Mouse (Mus musculus): ENCODE measurements around the gene Klf2. TPM values are rescaled to one million over a fixed set of nuclear protein-coding genes. Genes with fewer than 3 reads are reported as not detected.
A peak's percentile ranks its signal among the peaks of the same experiment; 100 is the strongest.

Klf2 gene
- 10 to 100 TPM; 20.1 to 22.2 TPM for total RNA-seq (2021)
- long read RNA-seq, transcript Klf2-201 (3 exons, 1,847 nt), result major isoform, 20 of 21 reads
- long read RNA-seq, partial matches to known transcripts, result 1 of 21 reads
- long read RNA-seq, other reads (novel, unspliced or antisense), result 0 of 21 reads

DNA sequence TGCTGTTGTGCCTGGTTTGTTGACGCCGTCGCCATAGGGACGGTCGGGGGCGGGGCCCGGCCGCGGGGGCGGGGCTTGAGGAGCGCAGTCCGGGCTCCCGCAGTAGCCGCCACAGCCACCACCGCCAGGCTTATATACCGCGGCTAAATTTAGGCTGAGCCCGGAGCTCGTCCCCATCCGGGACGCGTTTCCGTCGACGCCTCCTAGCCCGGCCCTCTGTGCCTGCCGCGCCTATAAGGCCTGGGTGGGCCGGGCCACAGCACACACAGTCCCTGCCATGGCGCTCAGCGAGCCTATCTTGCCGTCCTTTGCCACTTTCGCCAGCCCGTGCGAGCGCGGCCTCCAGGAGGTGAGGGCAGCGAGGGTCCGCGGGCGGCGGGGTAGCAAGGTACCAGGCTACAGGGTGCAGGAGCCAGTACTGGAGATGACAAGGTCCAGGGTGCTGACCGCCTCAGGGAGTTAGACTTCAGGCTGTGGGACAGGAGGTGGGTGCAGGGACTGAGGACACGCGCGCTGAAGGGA, at the start of gene Klf2:
Gene Klf2, plus strand, starts transcription at position 233 of the 522 bp plus-strand sequence.
- DNase-seq (ENCODE audit: low spot score in 2 of 2), result peak; percentile 78 to 88

DNA sequence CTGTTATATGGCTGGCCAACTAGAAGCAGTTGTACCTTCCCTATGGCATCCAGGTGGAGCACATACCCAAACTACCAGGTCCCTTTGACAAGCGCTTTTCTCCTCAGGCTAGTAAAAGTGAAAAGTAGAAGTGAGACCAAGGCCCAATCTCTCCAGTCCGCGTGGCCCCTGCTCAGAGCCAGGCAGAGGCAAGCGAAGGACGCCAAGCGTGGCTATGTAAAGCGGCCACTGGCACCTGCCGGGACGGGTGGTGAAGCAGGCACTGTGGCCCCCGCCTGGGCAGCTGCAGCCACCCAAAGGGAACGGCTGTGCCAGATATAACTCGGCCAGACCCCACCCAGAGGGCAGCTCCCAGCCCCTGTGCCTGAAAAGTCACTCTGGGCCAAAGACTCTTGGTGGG, 48.2 kb upstream of the Klf2 start:
- DNase-seq (ENCODE audit: low spot score in 2 of 2), result no peak

DNA sequence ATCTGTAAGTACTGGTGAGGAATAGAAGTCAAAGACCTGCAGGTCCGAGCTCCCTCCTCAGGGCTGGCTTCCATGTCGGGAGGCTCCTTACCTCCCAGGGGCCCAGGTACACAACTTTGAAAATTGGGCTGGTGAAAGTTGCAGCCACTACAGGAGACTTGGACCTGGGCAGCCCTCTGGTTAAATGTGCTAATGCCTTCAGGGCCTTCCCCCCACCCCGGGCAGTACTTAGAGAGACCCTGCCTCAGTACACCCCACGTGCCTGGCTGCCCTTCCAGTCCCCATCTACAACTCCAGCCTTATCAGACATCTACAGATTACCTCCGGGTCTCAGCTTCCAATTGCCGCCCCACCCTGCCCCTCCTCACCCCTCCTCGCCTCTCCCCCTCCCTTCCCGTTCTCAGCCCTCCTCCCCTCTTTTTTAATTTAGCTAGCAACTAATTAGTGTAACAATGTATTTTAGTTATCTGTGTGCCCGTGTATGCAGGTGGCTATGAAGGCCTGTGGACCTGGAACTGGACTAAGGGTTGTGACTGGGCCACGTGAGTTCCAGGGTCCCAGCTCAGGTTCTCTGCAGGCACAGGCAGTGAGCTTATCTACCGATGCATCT, 47.7 kb upstream of the Klf2 start:
- no peak for DNase-seq (ENCODE audit: low spot score in 2 of 2)

DNA sequence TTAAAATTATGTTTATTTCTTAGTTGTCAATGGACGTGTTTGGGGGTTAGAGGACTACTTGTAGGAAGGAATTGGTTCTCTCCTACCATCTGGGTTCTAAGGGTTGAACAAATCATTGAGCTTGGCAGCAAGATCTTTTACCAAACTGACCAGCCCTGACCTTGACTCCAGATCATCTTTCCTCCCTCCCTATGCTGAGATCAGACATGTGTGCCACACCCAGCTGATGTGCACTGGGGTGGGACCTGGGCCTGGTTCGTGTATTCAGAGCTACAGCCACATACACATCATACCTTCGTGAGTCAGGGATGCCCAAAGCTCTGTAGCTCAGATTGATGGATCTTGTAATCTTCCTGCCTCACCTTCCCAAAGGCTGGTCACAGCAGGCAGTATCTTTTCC, 47.1 kb upstream of the Klf2 start:
- no peak for DNase-seq (ENCODE audit: low spot score in 2 of 2)

DNA sequence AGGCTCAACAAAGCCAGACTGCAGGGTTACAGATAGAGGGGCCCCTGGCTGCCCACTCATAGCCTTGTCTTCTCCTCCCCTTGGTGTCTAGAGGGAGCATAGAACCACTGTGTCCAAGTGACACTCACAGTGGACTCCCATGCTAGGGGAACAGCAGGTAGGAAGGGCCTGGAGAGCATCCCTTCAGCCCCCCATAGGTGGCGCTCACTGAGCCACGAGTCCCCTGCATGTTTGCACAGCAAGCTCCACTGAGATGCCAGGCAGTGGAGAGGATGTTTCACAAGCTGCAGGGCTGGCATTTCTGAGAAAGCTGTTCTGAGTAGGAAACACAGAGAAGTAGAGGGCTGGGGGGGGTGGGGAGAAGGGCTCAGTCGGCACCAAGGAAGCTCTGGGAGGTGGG, 46.5 kb upstream of the Klf2 start:
- peak; percentile 50 to 68 for DNase-seq (ENCODE audit: low spot score in 2 of 2)

DNA sequence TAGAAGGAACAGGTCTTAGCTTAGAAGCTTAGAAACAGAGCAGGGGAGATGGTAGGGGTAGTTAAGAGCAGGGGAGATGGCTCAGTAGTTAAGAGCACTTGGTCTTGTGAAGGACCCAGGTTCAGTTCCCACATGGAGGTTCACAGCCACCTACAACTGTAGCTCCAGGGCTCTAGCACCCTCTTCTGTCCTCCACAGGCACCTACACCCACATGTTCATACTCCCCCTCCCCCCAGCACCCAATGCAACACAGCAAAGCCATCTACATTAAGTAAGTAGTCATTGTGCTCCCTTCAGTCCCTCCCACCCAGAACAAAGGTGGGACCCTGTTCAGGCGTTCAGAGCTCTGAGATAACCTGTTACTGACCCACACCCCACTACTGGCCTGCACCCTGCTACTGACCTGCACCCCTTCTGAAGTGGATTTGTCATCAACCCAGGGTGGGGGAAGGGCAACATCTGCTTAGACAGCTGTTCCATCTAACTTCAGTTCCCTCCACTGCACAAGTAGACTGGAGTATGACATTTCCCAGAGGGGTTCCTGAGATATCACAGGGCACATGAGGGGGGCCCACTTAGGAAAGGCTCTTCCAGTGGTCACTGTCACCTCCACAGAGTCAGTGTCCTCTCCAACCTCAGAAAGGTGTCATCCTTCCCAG, 45.6 kb upstream of the Klf2 start:
- DNase-seq (ENCODE audit: low spot score in 2 of 2), result no peak

DNA sequence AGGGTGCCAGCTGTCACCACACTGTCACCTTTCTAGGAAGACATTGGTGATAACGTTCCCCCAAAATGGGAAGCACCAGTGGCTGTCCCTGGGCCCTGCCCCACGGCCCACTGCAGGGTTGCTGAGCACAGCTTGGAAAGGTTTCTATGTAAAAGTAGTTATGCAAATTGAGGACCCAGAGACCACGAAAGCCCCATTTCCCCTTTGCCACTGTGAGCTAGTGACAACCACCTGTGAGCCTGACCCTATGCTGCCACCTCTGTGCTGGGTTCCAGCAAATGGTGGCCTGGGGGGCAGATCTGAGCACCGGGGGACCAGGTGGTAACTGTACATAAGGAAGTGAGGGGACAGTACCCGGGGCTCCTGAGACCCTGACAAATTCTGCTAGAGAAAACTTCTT, 45.0 kb upstream of the Klf2 start:
- no peak for DNase-seq (ENCODE audit: low spot score in 2 of 2)

DNA sequence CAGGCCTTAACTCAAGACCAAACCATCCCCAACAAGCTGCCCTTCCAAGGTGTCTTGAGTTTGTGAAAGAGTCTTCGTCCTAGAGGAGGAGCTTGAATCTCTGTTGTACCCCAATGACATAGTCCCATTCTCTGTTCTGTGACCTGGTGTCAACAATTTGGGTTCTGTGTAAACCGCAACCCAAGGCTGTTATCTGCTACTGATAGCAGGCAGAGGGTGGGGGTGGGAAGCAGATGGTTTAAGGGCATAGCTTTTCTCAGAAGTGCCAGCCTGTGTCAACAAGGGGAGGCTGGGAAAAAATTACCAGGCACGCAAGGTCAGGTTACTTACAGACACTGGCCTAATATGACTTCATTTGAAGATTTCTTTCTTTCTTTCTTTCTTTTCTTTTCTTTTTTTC, 41.6 kb upstream of the Klf2 start:
- no peak for DNase-seq (ENCODE audit: low spot score in 2 of 2)

DNA sequence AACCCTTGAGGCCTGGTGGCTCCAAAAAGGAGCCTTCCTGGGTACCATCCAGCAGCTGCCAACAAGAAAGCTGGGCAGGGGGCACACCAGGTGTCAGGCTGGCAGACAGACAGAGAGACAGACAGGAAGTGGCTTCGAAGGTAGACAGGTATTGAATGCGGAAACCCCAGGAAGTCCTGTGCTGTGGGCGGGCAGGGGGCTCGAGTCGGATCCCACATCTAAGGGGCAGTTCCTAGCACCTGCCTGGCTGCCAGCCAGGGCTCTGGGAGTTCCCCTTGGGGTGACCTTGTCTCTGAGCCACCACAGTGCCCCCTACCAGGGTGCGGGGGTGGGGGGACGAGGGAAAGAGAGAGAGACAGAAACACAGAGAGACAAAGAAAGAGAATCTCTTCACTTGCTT, 39.7 kb upstream of the Klf2 start:
- DNase-seq (ENCODE audit: low spot score in 2 of 2), result no peak

DNA sequence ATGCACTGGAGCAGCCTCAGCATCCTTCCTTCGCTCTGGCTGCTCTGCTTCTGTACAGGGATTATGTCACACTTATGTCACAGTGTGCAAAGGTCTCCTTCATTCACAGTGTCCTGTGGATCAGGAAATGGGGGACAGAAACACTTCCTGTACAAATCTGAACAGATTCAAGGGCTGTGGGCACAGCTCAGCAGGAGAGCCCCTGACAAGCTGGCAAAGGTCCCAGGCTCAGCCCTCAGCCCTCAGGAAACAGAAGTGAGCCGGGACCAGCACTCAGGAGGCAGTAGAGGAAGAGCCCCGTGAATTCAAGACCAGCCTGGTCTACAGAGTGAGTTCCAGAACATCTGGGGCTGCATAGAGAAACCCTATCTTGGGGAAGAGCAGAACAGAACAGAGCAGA, 37.2 kb upstream of the Klf2 start:
- DNase-seq (ENCODE audit: low spot score in 2 of 2), result no peak

DNA sequence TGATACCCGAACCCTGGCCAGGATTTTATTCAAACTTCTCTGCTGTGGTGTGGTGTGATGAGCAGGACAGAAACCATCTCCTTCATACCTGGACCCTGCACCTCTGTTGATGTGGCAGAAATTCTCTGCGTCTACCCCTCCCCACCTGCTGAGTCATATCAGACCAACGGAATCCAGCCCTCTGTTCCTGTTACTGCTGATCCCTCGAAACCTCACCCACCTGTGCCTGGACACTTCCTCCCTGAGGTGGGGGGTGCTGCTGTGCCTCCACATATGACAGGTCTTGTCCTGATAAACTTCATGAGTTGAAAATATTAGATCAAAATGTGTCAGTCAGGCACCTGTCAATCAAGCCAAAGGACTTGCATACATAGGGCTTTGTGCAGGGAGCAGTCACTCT, 33.5 kb upstream of the Klf2 start:
- DNase-seq (ENCODE audit: low spot score in 2 of 2), result no peak

DNA sequence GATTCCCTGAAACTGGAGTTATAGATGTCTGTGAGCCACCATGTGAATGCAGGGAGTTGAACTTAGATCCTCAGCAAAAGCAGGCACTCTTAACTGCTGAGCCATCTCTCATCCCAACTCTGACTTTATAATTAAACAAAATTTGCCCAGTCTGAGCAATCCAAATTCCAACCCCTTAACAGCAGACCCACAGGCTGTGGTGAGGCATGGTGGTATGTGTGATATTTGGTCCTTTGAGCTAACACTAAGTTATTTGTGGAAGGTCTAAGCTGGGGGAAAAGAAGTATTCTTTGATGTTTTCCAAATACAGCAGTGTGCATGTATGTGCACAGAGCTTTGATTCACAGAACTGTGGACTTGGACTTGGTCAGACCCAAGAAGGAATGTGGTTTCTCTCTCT, 29.8 kb upstream of the Klf2 start:
- DNase-seq (ENCODE audit: low spot score in 2 of 2), result no peak

DNA sequence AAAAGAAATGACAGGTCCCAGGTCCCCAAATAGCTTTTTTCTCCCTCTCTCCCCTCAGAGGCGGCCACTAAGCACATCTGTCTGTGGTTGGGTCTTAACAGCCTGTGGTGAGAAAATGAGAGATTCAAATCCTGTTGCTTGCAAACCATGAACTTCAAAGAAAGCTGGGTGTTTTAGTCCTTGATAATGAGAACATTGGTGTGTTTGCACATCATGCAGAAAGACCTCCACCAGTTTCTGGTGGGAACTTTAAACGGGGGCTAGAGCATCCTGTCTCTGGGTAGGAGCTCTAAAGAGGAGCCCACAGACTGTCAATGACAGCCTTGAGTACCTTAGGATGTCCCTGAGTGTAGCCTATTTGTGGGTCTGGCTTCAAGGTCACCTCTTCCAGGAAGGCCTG, 27.7 kb upstream of the Klf2 start:
- no peak for DNase-seq (ENCODE audit: low spot score in 2 of 2)

DNA sequence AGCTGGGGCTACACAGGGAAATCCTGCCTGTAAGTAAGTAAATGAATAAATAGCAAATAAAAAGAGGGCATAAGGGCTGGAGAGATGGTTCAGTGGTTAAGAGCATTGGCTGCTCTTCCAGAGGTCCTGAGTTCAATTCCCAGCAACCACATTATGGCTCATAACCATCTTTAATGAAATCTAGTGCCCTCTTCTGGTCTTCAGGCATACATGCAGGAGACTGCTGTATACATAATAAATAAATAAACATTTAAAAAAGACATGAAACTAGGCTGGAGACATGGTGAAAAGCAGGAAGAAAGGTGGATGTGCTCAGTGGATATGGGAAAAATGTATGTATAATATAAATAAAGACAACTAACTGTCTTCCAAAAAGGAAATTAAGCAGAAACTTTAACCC, 25.5 kb upstream of the Klf2 start:
- DNase-seq (ENCODE audit: low spot score in 2 of 2), result no peak

DNA sequence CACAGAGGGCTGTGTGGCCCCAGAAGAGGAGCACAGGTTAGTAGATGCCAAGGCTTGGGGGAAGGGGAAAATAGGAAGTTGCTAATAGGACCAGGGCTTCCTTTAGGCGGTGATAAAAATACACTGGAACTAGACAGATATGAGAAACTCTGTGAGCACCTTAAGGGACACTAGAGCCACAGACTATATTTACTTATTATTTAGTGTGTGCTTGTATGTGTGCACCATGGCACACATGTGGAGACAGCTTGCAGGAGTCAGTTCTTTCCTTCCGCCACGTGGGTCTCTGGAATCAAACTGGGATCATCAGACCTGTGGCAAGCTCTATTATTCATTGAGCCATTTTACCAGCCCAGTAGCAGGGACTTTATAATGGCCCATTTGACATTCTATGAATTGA, 23.7 kb upstream of the Klf2 start:
- DNase-seq (ENCODE audit: low spot score in 2 of 2), result no peak

DNA sequence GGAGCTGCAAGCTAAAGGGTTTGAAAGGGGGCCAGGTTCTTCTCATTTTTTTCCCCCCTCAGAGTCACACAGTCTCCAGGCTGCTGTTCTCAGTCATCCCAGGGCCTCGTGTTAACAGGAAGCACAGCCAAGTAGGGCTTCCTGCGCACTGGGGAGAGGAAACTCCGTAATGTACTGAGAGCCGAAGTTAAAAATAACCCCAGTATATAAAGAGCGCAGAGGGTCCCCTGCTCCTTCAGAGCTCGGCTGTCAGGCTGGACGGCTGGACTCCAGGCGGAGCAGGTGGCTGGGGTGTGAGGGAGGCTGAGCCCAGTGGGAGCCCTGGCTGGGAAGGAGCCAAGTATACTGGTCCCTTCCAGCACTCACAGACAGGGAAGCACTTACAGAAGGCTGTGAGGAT, 23.2 kb upstream of the Klf2 start:
- peak; percentile 26 to 64 for DNase-seq (ENCODE audit: low spot score in 2 of 2)

DNA sequence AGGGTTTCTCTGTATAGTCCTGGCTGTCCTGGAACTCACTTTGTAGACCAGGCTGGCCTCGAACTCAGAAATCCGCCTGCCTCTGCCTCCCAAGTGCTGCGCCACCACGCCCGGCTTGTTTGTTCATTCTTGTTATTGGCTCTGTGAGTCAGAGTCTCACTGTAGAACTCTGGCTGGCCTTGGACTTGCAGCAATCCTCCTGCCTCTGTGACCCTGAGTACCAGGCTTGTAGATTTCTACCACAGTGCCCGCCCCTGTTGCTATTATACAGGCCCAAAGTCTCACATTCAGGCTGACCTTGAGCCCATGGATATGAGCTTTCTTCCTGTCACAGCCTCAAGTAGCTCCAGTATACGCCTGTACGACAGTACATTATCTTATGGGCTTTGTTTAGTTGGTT, 22.3 kb upstream of the Klf2 start:
- no peak for DNase-seq (ENCODE audit: low spot score in 2 of 2)

DNA sequence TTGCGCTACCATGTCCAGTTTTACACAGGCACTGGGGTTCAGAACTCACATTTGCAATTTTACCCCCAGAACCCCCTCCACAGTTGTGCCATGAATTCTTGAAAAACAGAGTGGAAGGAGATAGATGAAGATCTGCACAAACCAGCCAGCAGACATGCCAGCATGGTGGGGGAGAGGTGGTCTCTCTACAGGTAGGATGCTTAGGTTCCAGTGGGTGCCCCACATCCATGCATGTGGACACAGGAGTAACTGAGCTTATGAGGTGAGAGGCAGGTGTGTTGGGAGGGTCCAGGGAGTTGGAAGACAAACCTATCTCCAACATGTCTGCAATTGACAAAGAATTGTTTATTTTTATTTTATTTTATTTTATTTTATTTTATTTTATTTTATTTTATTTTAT, 19.9 kb upstream of the Klf2 start:
- no peak for DNase-seq (ENCODE audit: low spot score in 2 of 2)

DNA sequence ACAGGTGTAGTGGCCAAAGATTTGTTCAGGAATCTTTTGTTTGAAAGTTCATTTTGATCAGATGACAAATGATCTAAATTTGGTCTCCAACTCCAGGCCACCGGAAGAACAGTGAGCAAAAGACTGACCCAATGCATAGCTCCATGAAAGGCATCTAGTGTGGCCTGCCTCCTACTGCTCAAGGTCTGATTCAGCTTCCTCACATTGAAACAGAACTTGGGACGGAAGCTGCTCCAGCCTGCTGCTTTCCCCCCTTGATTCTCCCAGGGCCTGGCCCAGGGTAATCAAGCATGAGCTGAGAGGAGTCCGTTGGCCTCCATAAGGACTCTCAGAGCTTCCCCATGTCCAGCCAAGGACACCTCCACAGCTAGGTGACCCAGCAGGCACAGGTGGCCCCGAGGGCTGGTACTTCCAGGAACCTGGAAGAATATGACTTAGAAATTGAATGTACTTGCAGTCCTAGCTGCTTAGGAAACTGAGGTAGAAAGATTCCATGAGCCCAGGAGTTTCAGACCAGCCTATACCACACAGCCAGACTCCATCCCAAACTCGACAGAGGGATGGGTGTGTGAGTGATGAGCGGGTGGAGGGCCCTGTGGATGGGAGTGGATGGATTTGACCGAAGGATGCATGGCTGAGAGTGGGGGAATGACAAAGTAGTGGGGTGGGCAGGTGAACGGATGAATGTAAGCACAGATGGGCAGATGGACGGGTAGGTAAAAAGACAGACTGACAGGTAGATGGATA, 18.0 kb upstream of the Klf2 start:
- DNase-seq (ENCODE audit: low spot score in 2 of 2), result no peak

DNA sequence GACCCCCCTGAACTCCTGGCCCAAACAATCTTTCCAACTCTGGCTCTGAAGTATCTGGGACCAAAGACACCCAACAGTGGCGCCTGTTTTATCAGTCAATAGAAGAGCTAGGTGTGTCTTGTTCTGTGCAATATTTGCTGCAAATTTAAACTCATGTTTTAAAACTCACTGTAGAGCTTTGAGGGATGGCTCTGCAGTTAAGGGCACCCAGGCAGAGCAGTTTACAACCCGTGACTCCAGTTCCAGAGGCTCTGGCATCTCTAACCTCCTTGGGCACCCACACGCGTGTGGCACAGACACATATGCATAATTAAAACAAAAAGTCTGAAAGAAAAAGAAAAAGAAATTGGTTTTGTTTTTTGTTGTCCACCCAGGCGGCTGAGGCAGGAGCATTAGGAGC, 17.3 kb upstream of the Klf2 start:
- DNase-seq (ENCODE audit: low spot score in 2 of 2), result no peak

DNA sequence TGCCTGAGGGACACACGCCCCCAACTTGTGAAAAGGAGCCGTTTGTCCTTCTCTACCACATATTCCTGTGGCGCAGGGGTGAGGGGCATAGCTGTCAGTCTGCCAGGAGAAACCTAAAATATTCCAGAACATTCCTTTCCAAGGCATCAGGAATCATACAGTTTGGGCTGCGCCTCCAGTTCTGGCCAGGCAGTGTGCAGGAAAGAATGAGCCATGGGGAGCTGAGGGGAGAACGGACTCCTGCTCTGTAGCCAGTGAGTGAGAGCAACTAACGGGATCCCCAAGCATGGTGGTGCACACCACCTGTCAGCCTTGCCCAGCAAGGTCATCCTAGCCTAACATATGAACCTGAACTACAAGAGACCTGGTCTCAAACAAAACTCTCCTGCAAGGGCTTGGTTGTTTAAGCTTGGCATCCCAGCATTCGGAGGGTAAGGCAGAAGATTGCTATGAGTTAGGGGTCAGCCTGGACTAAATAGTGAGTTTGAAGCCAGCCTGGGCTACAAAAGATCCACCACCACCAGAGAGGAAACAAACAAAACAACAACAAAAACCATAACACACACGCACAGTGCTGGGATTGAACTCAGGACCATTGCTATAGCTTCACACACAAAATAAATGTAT, 15.7 kb upstream of the Klf2 start:
- DNase-seq (ENCODE audit: low spot score in 2 of 2), result no peak

DNA sequence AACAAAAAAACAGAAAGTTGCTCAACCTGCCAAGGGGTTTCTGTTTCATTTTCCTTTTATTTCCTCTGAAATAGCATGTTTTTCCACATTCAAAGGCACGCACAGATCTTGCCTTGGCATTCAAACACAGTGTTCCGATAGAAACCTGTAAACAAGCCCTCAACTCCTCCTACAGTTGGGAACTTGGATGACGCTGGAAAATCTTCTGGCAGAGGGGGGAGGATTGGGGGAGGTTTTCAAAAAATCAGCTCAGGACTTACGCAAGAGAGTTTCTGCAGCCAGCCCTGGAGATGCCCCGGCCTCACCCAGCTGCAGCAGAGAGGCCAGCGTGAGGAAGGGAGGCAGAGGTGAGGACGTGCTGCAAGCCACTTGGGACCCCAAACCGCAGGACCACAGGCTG, 15.2 kb upstream of the Klf2 start:
- DNase-seq (ENCODE audit: low spot score in 2 of 2), result peak in 1 of 2 experiments; percentile 74

All from layer of hippocampus, adult 18-20 months (tissue).